Comparison of ENCODE assay signal across 8 mouse cellular contexts in genomic region chr6:127766641-127767200, GRCm38 (mm10). TPM values are rescaled to one million over a fixed set of nuclear protein-coding genes. Genes with fewer than 3 reads are reported as not detected.
DNase-seq lines count a peak whose midpoint lies in the region; ATAC-seq and TF ChIP-seq lines count a peak whose summit lies in the region.

No protein-coding gene starts in this region.

- peaks cover 65% of the 10 kb centered on the region for H3K27me3 ChIP-seq in heart, embryonic 14.5 days (ENCODE audit: control insufficient read depth, insufficient read depth, low read length)

- no peaks in the 10 kb centered on the region for H3K36me3 ChIP-seq in ES-E14 (ENCODE audit: control insufficient read depth, insufficient read depth, low read length, poor library complexity, severe bottlenecking)
- no peaks in the 10 kb centered on the region for H3K36me3 ChIP-seq in heart, embryonic 14.5 days (ENCODE audit: control insufficient read depth, insufficient read depth, low read length)

- ATAC-seq in heart, embryonic 14.5 days (ENCODE audit: insufficient number of reproducible peaks, insufficient read depth, low FRiP score, low read depth): peak; percentile 62; the same call in 1 of the 2 replicates

- H3K4me2 ChIP-seq in heart, embryonic 14.5 days (ENCODE audit: low read length): peak overlapping the region; percentile 94

- H3K4me3 ChIP-seq in ES-E14 (ENCODE audit: insufficient read depth in 1 of 2, low read depth in 1 of 2, low read length in 2 of 2, poor library complexity in 1 of 2, severe bottlenecking in 1 of 2): peak overlapping the region; percentile 83 to 87
- peak overlapping the region; percentile 48 to 52 for H3K4me3 ChIP-seq in heart, embryonic 14.5 days (ENCODE audit: control insufficient read depth in 1 of 2, insufficient read depth in 1 of 2, low read depth in 1 of 2, low read length in 2 of 2)

- in situ Hi-C loops in ES-E14 (cut with MboI; ENCODE audit: low sequenced_read_pairs in 2 of 2, unreplicated experiment in 2 of 2): no loop called here

- under 1% methylated on average over 28 of the region's 28 CpGs for WGBS in heart, embryonic 14.5 days

- no peak overlapping the region for H3K9ac ChIP-seq in ES-E14 (ENCODE audit: insufficient read depth, low read depth, low read length, poor library complexity, severe bottlenecking)
- H3K9ac ChIP-seq in heart, embryonic 14.5 days (ENCODE audit: low read length): peak overlapping the region; percentile 34; the same call in 1 of the 2 replicates

- no peak for DNase-seq in ES-E14 (ENCODE audit: low read depth, low spot score)
- DNase-seq in cerebellum, adult 18-20 months: peak; percentile 45 to 57
- DNase-seq in left cerebral cortex, postnatal 14 days (ENCODE audit: low spot score in 2 of 2): peak; percentile 62 to 65
- DNase-seq in right cerebral cortex, adult 18-20 months: peak; percentile 66
- no peak for DNase-seq in thymus, postnatal 14 days
- DNase-seq in urinary bladder, postnatal 36 days (ENCODE audit: low spot score in 2 of 2): no peak
- no peak for DNase-seq in urinary bladder, adult 2 months (ENCODE audit: low spot score)

- H3K9me3 ChIP-seq in ES-E14 (ENCODE audit: control insufficient read depth, insufficient read depth, low read depth, low read length): no peaks in the 10 kb centered on the region
- H3K9me3 ChIP-seq in heart, embryonic 14.5 days (ENCODE audit: control insufficient read depth, low read length): no peaks in the 10 kb centered on the region

- peaks cover 8 to 14% of the 10 kb centered on the region in 2 experiments for H3K4me1 ChIP-seq in ES-E14 (ENCODE audit: control insufficient read depth in 2 of 2, insufficient read depth in 2 of 2, low read length in 2 of 2, poor library complexity in 1 of 2)
- H3K4me1 ChIP-seq in heart, embryonic 14.5 days (ENCODE audit: control insufficient read depth in 2 of 2, insufficient read depth in 2 of 2, low read length in 2 of 2): peaks cover 22 to 32% of the 10 kb centered on the region in 2 experiments

- no peak overlapping the region for H3K27ac ChIP-seq in ES-E14 (ENCODE audit: insufficient read depth, low read depth, low read length, poor library complexity, severe bottlenecking)
- H3K27ac ChIP-seq in heart, embryonic 14.5 days (replicated peaks in 1 of 2; ENCODE audit: control insufficient read depth in 1 of 2, insufficient read depth in 1 of 2, low read depth in 2 of 2, low read length in 2 of 2): peak overlapping the region; percentile 69 to 77

- intact Hi-C loops in left cerebral cortex, postnatal 14 days (cut with DNase I): loop anchor here (2.0 to 10.0 kb wide), 6 partner anchors 104 to 328 kb away; no protein-coding TSS in a partner anchor

TF ChIP-seq in ES-E14, 5 proteins besides CTCF, POLR2A, EP300 and RAD21:
- TF ChIP-seq CHD2 (IDR thresholded peaks at IDR 0.05; ENCODE audit: low read depth, low read length) (no peak), MAFK (IDR thresholded peaks at IDR 0.05; ENCODE audit: insufficient read depth, low read depth, low read length) (no peak), ZC3H11A (IDR thresholded peaks at IDR 0.05; ENCODE audit: borderline replicate concordance, low read depth, low read length) (no peak), ZNF384 (IDR thresholded peaks at IDR 0.05; ENCODE audit: low read depth, low read length) (no peak), HCFC1 (IDR thresholded peaks at IDR 0.05; ENCODE audit: borderline replicate concordance, insufficient read depth, low read length) (no peak)
TF ChIP-seq in ES-E14: peak in this region for 0.

RNA-seq across cellular contexts. Expression of gene Prmt8, which starts 2.6 kb away (rescaled TPM):
- total RNA-seq in ES-E14 (2012; rRNA removed): 2.1 and 5.5 TPM in 2 replicates
- polyA plus RNA-seq in heart, embryonic 14.5 days (2014; fragmentation: Nextera tagmentation; extraction: Ambion mirVana): 0.09 TPM in 2 replicates
- total RNA-seq in left cerebral cortex, postnatal 14 days (2021): 100 to 1,000 TPM; 115 to 139 TPM
- 0.06 TPM in 1 of 2 replicates, not detected in the other for polyA plus RNA-seq in urinary bladder, adult 2 months (2012; rRNA removed)

Comparison
In these comparisons a context has a peak if more than half of its experiments do, and no peak if none do; other contexts are left out.
1. DNase-seq: peak in cerebellum, adult 18-20 months (2 of 2), left cerebral cortex, postnatal 14 days (2 of 2) and right cerebral cortex, adult 18-20 months (single experiment); none in ES-E14 (single experiment), thymus, postnatal 14 days (single experiment), urinary bladder, postnatal 36 days (0 of 2) and urinary bladder, adult 2 months (single experiment).
2. RNA of gene Prmt8, which starts 2.6 kb away (total RNA-seq): 115 to 139 TPM in left cerebral cortex, postnatal 14 days; 2.1 to 5.5 TPM in ES-E14; every median in the first group is over 10 times any median in the second.